Mouse (Mus musculus) telencephalon, adult 2 months (tissue): ENCODE measurements around the gene Abca4.

Source experiments
- DNase-seq: peaks from one replicate; pipeline ENCODE4 v3.0.0-alpha.2; 2011; ENCODE audit warnings: low read depth, low spot score

Gene Abca4

DNA sequence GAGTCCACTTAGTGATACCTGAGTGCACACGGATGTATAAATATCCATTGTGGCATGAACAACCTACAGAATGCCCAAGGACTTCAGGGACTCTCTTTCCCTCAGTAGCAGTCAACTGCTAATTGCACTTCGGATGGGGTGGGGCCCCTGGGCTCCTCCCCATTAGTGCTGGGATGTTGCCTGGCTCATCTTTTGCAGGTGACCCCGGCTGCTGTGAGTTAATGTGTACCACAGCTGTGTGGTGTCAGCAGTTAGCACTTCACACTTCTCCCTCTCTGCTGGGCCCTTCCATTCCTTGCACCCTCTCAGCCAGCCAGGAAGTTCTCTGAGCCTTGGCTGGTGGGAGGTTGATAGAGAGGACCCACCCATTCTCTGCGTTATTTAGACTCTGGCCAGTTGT, 65.2 kb downstream of the Abca4 start:
- DNase-seq = no peak

DNA sequence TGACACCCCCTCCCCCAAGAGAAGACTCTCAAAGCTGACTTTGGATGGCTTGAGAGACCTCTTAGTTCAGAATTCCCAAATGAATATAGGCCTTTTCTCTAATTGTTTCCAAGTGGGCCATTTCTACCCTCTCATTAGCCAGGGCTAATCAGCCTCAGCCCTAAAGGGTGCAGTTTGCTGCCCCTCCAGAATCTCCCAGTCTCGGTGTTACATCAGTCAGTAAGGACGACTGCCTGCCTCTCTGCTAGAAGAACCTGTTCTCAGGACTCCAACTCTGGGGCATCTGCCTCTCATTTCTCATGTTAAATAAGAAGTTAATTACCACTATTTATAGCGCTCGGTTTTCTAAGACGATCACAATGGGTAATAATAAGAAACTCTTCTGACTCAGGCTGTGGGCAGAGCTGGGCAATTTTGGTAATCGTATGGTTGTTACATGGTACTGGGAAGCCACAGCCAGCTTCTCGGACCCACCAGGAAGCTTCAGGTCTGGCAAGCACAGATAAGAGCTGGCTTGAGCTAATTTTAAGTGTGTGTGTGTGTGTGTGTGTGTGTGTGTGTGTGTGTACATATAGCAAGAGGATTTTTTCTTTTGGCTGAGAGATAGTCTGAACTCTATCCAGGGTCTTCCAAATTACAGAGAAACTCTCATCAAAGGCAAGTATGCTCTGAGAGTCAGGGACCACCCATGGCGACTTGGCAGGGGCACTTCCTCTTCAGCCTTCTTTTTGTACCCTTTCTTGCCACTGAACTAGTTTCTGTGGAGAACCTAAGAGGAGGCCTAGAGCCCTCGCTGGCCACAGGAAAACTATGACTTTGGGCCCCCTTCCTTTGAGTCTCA, 67.1 kb downstream of the Abca4 start:
- no peak for DNase-seq

DNA sequence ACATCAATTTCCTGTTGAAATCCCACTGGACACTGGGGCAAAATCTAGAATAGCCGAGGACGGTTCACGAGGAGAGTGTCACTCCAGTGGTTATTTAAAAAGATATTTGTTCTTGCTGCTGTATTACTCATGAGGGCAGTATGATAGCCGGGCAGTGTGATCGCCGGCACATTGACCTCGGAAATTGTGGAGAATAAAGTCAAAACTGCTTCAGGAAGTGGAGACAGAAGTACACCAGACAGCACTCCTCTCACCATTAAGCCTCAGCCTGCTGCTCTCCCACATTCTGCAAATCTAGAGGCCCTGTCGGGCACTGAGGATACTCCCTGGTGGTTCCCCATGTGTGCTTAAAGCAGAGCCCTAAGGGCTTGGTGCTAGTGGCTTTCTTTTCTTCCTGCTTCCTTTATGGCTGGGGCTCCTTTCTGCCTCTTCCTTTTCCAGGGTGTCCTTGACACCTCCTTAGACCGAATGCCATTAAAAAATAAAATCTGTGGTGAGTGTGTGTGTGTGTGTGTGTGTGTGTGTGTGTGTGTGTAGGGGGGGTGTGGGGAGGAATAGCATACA, 74.5 kb downstream of the Abca4 start:
- no peak for DNase-seq

DNA sequence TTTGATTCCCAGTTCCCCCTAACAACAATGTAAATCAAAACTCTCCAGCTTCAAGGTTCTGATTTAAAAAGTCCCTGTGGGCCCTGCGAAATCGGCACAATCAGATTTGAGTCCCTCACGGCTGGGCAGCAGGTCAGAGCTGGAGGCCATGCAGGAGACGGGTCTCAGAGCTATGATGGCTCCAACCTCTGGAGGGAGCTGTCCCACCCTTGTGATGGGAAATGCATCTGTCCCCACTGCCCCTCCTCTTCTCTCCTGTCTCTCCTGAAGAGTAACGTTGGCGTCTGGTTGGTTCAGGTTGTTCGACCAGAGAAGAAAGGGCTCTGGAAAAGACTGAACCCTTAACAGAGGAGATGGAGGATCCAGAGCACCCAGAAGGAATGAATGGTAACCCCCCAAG, 75.5 kb downstream of the Abca4 start:
- DNase-seq = no peak

DNA sequence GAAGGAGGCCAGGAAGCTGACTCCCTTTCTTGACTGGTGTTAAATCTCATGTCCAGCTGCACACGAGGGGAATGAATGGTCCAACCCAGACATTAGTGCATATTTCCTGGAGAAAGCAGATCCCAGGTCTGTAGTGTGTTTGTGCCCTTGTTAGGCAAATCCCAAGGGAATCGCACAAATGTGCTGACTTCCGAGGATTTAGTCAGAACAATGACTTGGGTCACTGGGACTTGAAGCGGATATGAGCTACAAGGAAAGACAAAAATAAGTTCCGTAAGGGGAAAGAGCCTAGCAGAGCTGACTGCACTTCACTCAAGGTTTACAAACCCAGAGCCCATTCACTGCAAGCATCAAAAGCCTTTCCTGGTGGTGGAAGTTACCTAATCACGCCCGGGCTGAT, 76.0 kb downstream of the Abca4 start:
- DNase-seq = no peak

DNA sequence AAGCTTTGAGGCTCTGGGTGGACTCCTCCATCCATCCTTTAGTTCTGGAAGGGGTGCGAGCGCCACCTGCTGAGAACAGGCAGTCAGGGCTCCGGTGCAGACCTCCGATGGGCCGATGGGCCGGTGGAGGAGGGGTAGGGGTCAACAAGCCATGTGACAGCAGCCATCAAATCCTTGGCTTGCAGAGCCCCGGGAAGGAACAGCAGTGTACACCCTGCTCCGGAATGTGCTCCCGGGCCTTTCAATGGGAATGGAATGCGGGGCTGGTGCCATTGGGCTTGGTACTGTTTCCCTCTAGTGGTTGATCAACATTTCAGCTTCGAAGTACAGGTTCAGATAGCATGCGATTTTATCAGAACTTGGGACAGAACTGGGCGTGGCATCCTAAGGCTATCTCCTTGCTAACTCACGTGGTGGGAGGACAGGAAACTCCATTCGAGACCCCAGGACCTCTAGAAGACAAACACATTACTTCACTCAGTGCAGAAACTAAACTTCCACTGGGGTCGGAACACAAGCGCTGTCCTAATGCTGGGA, 78.0 kb downstream of the Abca4 start:
- peak; percentile 35 for DNase-seq

DNA sequence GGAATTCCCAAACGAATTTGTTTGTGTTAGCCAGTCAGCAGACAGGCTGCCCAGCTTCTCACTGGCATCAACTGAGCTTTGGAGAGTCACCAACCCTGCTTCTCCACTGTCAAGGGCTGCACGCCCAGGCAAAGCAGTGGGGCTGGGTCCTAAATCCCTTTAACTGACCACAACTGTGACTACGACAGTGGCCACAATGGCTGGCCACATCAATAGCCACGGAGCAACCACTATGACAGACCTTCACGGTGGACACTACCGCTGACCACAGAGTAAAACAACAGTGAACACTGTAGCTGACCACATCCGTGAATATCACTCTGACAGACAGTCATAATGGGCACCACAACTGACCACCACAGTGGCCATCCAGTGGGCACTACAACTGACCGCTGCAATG, 78.6 kb downstream of the Abca4 start:
- no peak for DNase-seq

DNA sequence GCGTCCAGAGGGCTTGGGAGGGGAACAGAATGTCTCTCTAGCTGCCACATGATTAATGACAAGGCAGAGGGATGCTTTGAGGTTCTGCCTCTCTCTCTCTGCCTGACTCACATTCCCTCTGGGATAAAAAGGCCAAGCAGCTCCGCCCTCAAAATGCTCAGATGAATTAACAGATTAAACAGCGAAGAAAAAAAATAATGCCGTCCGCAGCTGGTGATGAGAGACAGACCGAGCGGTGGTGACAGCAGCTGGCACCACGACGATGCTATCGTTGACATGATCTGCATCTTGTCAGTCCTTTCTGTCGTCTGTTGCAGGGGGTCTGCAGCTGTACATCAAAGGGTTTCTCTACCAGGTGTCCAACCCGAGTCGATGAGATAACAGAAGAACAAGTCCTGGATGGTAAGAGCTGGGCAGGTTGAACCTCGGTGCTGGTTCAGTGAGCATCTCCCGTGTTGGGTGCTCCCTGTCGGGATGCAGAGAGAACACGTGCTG, 84.8 kb downstream of the Abca4 start:
- no peak for DNase-seq

DNA sequence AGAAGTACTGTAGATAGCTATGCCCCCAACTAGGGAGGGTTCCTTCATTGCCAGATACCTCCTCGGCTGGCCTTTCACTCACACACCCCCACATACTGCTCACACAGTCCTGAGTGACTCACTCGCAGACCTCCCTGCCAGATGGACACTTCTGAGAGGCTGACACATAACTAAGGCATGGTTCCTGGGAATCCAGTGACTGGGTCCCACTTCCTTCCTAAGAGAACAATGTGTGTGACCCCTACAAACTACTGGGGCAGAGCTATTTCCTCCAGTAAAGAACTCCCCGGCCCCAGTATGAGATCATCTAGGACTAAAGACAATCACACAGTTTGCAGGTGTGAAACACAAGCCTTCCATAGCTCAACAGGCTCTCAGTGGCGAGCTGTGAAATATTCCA, 86.5 kb downstream of the Abca4 start:
- DNase-seq = no peak

DNA sequence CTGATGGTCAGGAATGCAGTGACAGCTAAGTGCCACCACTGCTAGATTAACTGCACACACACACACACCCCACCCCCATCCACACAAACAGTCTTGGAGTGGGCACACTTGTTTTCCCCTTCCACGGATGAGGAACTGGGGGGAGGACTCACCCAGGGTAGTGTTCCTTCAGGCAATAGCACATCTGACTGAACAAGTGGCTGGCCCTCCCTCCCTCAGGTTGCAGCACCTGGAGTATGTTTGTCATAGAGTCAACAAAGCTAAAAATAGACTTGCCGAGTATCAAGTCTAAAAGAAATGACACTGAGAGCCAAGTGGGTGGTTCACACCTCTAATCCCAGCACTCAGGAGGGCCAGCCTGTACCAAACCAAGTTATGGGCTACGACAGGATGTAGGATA, 87.4 kb downstream of the Abca4 start:
- DNase-seq = no peak

DNA sequence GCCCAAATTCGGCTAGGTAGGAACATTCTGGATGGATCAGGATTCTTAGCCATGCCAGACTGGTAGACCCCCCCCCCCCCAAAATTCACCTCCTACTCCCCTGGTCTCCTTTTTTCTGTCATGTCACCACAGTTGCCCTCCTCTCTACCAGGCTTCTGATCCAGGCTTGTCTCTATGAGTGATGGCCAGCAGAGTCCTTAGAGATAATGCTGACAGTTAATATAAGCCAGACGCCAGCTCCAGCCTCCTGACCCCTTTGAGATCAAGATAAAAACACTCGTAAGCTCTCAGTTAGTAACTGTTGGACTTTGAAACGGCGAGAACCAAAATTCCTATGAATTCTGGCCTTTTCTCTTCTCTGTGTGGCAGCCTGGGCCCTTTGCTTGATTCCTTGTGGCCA, 89.0 kb downstream of the Abca4 start:
- no peak for DNase-seq

DNA sequence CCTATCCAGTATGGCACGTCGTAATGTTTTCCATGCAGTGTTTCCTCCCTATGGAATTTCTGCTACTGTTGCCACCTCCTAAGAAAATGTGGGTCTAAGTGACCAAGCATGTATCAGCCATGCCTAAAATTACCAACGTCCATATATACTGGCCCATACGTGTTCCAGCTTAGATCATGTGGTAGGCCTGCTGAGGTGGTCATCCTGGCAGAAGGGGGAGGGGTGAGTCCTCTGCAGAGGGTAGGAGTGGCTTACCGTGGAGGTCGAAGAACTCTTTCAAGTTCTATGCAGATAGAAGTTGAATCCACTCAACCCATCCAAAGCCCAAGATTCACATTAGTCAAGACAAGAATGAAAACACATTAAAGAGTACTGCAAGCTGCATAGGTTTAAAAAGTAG, 89.6 kb downstream of the Abca4 start:
- DNase-seq = no peak

DNA sequence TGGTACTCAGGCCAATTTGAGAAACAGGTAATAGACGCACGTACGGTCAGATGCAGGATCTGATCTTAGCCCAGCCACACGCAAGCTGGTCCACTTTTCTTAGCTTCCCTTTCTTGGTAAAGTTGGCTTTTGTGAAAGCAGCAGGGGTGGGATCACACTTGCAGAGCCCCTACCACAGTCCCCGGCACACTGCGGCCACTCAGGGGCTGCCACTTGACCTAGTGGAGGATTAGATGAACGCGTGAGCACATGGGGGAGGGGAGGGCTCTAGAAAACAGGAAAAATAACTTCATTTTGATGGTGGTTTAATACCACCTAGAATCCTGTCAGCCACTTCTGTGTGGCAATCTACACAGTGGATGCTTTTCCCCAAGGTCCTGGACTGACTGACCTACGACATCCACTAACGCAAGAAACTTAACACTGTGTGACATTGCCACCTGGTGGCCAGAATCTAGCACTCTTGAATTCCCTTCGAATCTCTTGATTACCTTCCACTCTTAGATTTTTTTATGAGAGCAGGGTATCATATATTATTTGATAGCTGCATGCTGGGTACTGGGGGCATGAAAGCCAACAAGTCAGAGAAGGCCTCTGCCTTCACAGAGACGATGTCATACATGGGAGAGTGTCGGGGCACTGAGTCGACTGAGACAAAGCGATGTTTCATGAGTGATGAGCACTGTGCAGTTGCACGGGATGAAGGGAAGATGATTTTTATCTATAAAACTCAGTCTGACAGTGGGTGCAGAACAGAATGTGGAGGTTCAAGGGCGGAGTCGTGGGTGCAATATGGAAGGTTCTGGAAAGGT, 96.6 kb downstream of the Abca4 start:
- peak; percentile 18 for DNase-seq

DNA sequence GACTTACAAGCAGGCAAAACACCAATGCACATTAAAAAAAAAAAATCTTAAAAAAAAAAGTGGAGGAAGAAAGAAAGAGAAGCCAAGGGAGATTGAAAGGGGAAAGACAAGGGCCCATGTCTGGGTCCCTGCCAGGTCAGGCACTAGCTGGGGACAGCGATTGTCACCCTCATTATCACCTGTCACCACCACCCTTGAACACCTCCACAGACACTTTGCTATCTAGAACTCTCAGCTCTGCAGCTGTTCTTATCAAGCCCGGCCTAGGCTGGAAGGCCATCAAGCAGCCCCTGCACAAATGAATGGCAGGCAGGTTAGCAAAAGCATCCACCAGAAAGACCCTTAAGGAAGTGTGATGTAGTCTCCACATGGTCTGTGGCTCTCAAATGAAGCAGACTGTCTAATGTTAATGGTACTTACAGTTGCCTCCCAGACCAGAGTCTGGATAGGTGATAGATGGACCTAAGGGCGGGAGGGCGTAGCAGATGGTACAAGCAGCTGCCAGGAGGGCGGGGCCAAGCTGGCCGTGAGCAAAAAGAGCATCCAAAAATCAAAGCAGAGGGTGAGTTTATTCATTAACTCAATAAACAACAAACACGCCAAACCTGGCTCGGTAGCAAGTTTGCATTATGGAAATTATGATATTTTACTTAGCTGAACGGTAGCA, 98.1 kb downstream of the Abca4 start:
- no peak for DNase-seq

DNA sequence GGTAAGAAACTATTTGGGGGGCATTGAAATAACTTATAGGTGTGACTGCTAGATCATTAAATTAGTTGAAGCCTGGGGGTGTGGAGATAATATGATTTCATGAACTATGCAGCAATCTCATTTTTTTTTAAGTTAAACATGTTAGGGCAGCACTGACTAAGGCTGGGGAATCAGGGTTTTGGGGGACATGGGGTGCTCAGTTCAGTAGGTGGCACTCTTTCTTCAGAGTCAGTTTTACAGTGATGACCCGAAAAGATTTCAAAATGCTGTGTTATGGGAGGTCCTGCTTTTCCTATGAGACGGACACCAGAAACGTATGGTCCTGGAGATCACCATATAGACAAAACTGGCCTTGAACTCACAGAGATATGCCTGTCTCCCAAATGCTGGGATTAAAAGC, 99.2 kb downstream of the Abca4 start:
- no peak for DNase-seq

DNA sequence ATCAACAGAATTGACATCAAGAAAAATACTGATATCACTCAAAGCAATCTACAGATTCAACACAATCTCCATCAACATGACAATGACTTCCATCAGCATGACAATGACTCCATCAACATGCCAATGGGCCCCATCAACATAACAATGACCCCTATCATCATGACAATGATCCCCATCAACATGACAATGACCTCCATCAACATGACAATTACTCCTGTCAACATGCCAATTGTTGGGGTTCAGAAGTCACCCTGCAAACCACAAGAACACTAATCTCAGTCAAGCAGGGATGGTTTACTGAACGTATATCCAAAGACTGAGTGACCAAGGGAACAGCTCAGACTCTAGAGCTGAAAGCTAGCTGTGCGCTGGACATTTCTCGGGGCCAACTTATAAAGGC, 101.2 kb downstream of the Abca4 start:
- no peak for DNase-seq

DNA sequence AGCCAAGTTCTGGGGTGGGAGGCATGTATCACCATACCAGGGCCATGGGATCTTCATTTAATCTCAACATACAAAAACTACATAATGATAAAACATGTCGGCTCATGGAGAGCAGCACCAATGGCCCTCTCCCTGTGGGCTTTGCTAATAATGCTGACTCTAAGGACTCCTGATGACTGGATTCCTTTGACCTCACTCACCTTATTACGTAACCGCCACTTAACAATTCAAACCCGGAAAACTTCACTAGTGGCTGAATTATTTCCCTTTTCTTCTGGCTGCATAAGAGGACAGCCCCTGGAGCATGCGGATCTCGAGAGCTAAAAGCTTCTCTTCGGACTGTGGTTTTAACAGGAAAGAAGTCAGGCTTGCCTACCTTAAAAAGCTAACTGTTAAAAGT, 106.6 kb downstream of the Abca4 start:
- DNase-seq = no peak

DNA sequence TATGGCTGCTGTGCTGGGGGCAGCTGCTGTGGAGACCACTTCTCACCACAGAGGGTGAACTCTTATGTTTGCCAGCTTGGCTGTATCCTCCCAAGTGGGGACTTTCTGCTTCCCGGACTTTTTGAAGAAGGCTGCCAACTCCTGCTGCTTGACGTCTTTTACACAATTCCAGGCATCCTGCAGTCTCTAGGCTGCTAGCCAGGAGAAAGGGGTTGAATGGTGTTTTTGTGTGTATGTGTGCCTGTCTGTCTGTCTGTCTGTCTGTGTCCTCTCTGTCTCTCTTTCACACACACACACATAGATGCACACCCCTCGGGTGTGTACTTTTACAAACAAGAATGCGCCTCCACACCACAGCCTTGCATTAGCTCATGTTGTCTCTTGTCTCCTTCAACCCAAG, 108.2 kb downstream of the Abca4 start:
- no peak for DNase-seq

DNA sequence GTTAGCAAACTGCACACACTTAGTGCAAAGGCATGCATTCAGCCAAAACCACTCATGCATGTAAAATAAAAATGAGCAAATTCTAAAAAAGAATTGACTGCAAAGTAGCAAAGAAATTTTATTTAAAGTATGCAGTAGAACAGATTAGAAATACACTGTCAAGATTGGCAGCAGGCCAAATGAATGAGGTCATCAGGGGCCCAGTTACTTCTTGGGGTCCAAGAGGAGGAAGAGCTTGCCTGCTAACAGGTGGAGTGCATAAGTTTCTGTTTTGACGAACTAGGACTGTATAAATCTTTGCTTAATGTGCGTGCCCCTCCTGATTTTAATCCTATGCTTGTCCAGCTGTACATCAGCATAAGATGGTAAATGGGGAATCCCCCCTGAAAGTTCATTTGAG, 109.8 kb downstream of the Abca4 start:
- DNase-seq = no peak

DNA sequence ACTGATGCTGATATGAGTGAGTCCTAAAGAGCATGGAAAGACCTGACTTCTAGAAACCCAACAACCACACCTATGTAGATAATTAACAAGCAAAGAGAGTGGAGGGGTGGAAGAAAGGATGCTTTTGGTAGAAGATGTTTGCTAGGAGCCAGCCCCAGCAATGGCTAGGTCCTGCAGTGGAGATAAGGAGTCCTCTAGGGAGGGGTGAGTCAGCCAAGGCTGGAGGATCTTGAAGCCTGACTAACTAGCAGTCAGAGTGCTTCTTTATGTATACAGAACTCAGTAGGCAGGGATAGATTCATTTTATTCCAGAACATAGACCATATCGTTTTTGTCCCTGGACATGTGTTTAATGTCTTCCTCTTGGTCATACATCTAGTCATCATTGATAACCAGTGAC, 115.2 kb downstream of the Abca4 start:
- DNase-seq = no peak

DNA sequence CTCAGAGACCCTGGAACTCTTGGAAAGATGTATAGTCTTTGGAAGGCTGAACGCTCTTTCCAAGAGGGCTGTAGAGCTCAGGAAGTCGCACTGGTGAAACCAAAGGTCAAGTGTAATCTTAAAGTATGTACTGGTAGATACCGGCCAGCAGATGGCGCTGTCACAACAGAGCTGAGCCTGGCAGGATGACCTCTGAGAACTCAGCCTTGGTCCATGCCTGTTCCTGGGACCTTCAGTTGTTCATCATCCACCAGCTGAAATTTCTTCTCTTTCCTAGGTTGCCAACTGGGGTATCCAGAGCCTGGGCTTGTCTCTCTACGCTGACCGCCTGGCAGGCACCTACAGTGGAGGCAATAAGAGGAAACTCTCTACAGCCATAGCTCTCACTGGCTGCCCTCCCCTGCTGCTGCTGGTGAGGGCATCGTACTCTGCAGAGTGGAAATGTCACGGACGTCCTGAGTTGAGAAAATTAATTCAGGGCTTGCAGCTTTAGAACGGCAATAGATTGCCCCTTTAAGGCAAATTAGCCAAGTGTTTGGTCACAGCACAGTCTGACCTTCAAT, 125.5 kb downstream of the Abca4 start:
- no peak for DNase-seq
